Mouse (Mus musculus) spleen, adult 18-20 months (tissue): ENCODE results near the gene Gm21983.

ENCODE experiments used
- DNase-seq, 2 experiments: peaks; one replicate each; pipeline ENCODE4 v3.0.0; 2022; ENCODE audit warnings: mixed read lengths in 2 of 2

The Gm21983 gene

DNA sequence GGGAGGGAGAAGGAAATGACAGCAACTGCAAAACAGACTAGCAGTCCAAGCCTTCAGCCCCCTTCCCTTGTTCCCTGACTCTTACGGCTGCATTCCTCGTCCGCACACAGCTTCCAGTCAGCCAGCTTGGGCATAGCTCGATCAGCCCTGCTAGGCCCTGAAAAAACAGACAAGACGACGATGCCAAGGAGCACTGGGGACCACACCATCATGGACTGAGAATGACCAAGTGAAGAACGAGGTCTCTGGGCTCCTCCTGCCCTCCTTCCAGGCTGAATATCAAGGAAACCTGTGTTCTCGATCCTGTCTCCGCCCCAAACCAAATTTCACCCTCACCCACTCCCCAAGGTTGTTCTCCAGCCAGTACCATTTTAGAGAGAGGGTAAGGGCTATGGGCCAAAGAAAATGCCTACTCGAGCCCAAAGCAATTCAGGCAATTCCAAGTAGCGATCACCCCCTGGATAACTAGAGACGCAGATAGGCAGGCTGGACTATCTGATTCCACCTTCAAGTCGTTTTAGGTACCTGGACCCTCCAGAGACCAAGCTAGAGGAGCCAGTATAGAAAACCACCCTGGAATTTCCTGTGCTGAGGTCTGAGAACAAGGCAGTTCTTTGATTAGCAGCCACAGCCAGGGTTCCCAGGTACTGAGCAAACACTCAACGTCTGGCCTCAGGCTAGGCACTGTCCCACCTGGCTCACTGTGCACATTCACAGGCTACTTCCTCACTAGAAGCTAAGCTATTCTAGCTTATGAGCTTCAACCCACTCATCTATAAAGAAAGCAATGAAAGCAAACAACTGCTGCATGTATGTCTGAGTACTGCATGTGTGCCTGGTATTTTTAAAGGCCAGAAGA, at the start of gene Gm21983, which contains the start of gene Mia:
Gene Gm21983 (minus strand): TSS at position 250 of the 859 bp plus-strand sequence.
Gene Mia (minus strand): TSS at position 321 of the 859 bp plus-strand sequence.
- no peak for DNase-seq

DNA sequence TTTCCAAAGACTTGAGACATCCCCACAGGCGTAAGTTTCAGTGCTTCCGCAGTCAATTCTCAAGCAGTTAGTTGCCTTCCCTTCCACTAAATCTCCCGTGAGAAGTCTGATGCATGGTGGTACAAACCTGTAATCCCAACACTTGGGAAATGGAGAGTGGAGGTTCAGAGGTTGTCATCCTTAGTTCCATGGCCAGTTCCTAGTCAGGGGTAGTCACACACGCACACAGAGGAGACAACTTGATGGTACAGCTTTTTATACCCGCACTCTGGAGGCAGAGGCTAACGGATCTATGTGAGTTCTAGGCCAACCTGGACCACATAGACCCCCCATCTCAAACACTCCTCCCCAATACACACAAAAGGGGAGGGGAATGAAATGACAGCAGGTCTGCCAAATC, 48.0 kb upstream of the Gm21983 start:
- no peak for DNase-seq

- peak; percentile 80 to 86 for DNase-seq
Observed at GRCm38 (mm10) chr7:27228281-27228821, 47.5 kb upstream of the Gm21983 start, which contains the start of gene Itpkc. TSS of gene Itpkc (minus strand) at chr7:27228661.

DNA sequence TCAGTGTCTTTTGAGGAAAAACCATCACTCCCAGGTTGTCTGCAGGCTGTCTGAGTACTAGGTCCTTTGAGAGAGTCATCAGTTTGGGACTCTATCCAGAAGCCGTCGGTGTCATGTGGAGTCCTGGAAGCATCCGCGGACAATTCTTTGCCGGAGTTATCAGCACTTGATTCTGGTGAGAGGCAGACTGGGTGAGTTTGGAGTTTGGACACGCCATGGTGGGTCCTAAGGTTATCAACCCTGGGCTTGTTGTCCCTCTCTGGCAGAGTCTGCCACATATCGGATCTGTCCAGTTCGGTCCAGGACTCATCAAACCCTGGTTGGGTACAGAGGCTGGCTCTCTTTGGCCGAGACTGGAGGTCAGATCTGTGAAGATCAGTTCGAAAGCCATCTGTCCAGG, 46.8 kb upstream of the Gm21983 start:
- no peak for DNase-seq

GRCm38 (mm10) chr7:27227276-27227675, 46.4 kb upstream of the Gm21983 start:
- no peak for DNase-seq

GRCm38 (mm10) chr7:27224877-27225575, 44.1 kb upstream of the Gm21983 start:
- DNase-seq: no peak

DNA sequence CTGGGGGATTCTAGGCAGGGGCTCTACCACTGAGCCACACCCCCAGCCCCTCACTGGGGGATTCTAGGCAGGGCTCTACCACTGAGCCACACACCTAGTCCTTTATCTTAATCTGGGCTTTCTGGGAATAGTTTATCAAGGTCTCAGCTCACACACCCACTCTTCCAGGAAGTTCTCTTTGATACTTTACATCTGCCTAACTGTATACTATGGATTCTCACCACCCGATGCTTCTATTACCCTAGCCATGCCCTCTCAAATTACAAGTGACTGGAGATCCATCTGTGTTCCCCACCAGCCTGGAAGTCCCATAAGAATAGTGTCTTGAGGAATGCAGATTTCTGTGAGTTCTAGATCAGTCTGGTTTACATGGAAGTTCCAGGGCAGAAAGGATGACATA, 41.7 kb upstream of the Gm21983 start:
- no peak for DNase-seq

GRCm38 (mm10) chr7:27221939-27222338, 41.1 kb upstream of the Gm21983 start:
- DNase-seq: no peak

DNA sequence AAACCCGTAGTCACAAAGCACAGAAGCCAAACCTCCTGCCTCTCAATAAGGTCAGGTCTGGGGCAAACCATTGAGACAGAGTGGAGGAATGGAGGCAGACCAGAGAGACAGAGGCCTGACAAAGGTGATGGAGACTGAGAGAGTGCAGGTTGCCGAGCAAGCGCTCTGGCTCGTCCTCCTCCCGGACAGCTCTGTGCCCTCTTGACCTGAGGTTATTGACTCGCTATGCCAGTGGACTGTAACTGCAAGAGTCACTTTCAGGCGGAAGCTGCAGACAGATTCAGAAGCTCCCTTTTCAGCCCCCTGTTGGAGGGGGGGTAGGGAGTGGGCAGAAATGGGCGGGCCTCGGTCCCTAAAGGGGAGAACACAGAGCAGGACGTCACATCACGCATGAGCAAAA, 39.1 kb upstream of the Gm21983 start:
- DNase-seq: no peak

- DNase-seq: no peak
Observed at GRCm38 (mm10) chr7:27218586-27218985, 37.7 kb upstream of the Gm21983 start.

DNA sequence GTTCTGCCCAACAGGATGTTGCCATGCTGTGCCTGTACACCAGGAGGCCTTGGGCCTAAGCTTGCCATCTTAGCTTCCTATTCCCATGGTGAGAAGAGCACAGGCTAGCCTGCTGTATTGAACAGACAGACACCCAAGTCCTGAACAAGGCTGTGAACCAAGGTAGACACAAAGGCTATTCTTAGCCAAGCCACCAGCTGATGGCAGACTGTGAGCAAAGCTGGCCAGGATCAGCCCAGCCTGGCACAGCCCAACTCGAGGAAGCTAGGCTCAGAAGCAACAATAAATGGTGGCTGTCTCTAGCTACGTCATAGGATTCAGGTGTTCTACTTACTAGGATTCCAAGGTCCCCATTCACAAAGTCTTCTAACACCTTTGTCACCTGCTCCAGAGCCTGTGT, 31.7 kb upstream of the Gm21983 start:
- DNase-seq: no peak

DNA sequence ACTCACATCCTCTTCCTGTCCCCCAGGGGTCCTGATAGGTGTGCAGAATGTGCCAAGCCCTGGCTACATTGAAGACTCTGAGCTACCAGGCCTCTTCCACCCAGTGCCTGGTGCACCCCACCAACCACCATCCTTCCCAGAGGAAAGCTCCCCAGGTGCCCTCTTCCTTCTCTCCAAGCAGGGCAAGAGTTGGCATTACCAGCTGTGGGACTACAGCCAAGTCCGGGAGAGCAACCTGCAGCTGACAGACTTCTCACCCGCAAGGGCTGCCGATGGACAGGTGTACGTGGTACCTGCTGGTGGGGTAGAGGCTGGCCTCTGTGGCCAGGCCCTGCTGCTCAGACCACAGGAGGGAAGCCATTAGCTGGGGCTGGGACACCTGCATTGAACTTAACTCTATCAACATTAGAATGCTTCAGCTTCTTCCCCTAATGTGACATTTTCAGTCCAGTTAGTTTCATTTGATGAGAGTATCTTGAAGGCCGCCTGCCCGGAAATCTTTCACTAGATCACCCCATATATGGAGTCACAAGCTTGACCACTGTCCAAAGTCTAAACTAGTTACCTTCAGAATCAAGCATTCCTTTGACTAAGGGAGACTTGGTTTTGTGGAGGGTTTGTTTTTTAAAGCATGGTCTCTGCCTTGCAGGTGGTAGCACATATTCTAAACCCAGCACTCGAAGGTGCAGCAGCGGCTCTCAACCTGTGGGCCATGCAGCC, 23.0 kb upstream of the Gm21983 start:
- DNase-seq: no peak

- DNase-seq: no peak
Observed at GRCm38 (mm10) chr7:27198779-27199178, 17.9 kb upstream of the Gm21983 start.

DNA sequence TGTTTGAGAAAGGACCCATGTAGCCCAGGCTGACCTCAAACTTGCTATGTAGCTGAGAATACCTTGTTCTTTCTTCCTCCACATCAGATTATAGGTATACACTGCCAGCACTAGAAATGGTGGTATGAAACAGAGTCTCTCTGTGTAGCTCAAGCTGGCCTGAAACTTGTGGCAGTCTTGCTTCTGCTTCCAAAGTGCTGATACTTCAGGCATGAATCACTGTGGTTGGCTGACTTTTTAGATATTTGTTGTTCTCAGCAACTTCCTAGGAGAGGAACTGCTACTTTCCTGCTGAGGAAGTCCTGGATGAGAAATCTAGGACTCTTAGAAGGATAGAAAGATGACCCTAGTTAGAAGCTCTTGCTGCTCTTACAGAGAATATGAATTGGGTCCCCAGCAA, 17.5 kb upstream of the Gm21983 start:
- DNase-seq: no peak

GRCm38 (mm10) chr7:27197634-27198033, 16.7 kb upstream of the Gm21983 start:
- no peak for DNase-seq

DNA sequence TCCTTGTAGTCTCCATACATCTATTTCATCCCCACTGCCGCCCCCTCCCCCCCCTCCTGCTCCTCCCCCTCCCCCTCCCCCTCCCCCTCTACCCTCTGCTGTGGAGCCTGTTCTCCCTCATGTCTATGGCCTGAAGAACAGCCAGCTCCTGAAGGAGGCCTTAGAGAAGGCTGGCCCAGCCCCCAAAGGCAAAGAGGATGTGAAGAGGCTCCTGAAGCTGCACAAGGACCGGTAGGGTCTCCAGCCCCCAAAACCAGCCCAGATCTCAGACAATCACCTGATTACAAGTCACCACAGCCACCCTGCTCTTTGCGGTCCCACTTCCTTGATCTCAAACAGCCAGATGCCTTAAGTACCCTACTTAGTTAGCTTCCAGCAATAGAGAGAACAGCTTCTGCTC, 16.2 kb upstream of the Gm21983 start:
- DNase-seq: no peak

DNA sequence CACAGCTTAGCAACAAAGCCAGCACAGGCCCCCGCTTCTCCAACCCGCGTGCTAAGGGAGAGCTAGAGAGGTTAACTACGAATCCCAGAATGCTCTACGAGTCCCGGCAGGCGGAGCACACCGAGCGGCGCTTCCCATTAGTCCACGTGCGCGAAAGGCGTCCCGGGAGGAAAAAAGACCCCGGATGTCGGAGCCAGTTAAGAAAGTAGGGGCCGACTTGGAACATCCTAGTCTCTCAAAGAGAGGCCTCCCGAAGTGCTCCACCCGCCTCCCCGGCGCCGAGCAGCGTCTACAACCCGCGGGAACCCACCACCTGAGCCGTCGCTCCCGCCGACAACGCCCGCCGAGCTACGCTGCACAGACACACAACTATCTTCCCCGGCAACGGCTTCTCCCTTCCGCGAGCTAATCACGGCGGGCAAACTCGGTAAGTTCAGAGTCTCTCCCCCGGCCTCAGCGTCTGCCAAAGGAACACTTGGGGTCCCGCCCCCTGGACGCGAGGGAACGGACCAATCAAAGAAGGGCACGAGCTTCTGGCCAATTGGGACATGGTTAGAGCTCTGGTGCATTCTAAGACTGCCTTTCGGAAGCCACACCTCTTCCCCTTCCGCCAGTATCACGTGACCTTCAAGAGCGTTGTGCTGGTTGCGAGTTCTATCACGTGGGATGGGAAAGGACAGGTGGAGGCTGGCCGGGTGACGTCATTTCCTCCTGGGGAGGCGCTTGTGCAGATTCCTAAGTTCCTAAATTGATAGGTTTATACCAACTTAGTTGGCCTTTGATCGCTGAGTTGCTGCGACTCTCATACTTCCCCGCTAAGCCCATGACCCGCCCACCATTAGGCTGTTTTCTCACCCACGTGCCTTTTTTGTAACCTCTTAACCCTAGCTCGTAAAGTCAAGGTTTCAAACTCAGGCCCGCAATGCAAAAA, 15.1 kb upstream of the Gm21983 start, which contains the start of the genes BC024978 and Snrpa:
Gene BC024978 (plus strand): TSS at position 101 of the 931 bp plus-strand sequence.
Gene Snrpa (minus strand): TSS at position 591 of the 931 bp plus-strand sequence.
- DNase-seq: peak; percentile 87 to 92

- DNase-seq: no peak
Observed at GRCm38 (mm10) chr7:27193731-27194130, 12.8 kb upstream of the Gm21983 start.

DNA sequence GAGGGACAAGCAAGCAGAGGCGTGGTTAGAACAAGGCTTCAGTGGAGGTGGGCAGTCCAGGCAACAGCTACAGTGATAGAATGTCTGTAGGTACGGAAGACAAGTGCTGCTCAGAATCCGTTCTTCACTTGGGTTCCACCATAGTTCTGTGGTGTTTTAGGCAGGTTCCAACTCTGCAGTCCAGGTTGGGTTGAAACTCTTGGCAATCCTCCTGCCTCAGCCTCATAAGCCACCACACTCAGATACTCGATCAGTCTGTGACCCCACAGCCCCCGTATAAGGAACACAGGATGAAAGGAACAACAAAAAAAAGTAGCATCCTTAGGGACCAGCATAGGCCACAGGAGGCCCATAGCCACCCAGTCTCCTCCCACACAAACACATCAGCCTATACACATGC, 11.5 kb upstream of the Gm21983 start:
- DNase-seq: no peak

GRCm38 (mm10) chr7:27189271-27189931, 8.5 kb upstream of the Gm21983 start:
- DNase-seq: no peak

DNA sequence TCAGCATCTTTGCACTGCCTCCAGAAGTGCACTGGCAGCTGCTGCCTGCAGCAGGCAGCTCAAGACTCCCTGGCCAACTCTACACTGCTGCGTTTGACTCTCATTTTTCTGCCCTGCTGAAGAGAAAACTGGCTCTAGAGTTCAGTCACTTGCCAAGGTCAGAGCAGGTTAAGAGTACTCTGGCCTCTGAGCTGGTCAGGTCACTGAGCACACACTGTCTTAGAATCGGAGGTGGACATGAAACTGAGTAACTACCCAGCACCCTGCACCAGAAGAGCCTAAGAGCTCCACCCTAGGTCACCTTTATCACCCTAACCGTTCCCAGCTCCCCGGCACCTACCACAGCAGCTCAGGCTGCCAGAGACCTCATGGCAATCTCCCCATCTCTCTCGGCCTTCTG, 5.1 kb upstream of the Gm21983 start:
- no peak for DNase-seq
